Mouse (Mus musculus): ENCODE data around the gene Smg9. TPM values are rescaled to one million over a fixed set of nuclear protein-coding genes. Genes with fewer than 3 reads are reported as not detected.

Gene Smg9
- polyA plus RNA-seq, 1 experiment, result 34.9 TPM

- Histone ChIP-seq H3K4me1 (ENCODE audit: control insufficient read depth, insufficient read depth, low read length) (no peaks in the 10 kb centered on the region), H3K27me3 (replicated peaks; ENCODE audit: control insufficient read depth, insufficient read depth, low read length) (no peaks in the 10 kb centered on the region), H3K36me3 (ENCODE audit: control insufficient read depth, insufficient read depth, low read length) (no peaks in the 10 kb centered on the region), H3K4me3 (ENCODE audit: insufficient read depth, low read depth, low read length) (no peak overlapping the region), H3K27ac (ENCODE audit: insufficient read depth, low read depth, low read length) (no peak overlapping the region)
- 77% methylated on average over 15 of the region's 15 CpGs for WGBS
- no peak for DNase-seq
- no peak for TF ChIP-seq POLR2A (IDR thresholded peaks at IDR 0.05; ENCODE audit: low read depth, low read length)
- TF ChIP-seq CTCF (conservative IDR thresholded peaks at IDR 0.05; ENCODE audit: insufficient read depth, insufficient read length, low read depth, low read length), result no peak
Measured at GRCm38 (mm10) chr7:24423107-24423763, 23.8 kb downstream of the Smg9 start.

- Histone ChIP-seq H3K27ac (ENCODE audit: insufficient read depth, low read depth, low read length) (no peak overlapping the region), H3K27me3 (replicated peaks; ENCODE audit: control insufficient read depth, insufficient read depth, low read length) (no peaks in the 10 kb centered on the region), H3K4me3 (ENCODE audit: insufficient read depth, low read depth, low read length) (no peak overlapping the region), H3K36me3 (ENCODE audit: control insufficient read depth, insufficient read depth, low read length) (no peaks in the 10 kb centered on the region), H3K4me1 (ENCODE audit: control insufficient read depth, insufficient read depth, low read length) (no peaks in the 10 kb centered on the region)
- peak; percentile 40 for DNase-seq
- TF ChIP-seq POLR2A (IDR thresholded peaks at IDR 0.05; ENCODE audit: low read depth, low read length) (no peak), CTCF (conservative IDR thresholded peaks at IDR 0.05; ENCODE audit: insufficient read depth, insufficient read length, low read depth, low read length) (no peak)
- whole genome bisulfite sequencing, result 60% methylated on average over 12 of the region's 12 CpGs
Measured at GRCm38 (mm10) chr7:24423956-24424732, 24.7 kb downstream of the Smg9 start.

DNA sequence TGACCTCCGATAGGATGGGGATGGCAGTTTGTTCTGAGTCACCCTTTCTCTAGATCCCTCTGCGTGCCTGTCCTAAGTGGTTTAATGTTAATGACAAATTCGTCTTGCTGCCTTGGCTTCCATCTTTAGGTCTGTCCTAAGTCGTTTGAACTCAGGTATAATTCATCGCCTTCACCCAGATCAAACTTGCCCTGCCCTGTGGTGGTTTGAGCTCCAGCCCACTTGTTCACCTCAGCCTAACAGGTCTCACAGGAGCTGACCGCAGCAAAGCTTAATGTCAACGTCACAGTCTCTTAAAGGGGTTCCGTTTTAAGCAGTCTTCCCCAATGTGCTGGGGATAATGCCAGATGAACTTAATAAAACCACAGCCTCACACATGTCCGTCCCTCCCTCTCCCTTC lies 26.5 kb downstream of the Smg9 start:
- TF ChIP-seq POLR2A (IDR thresholded peaks at IDR 0.05; ENCODE audit: low read depth, low read length) (no peak), CTCF (conservative IDR thresholded peaks at IDR 0.05; ENCODE audit: insufficient read depth, insufficient read length, low read depth, low read length) (no peak)
- WGBS, result 81% methylated on average over 9 of the region's 9 CpGs
- Histone ChIP-seq H3K4me1 (ENCODE audit: control insufficient read depth, insufficient read depth, low read length) (no peaks in the 10 kb centered on the region), H3K27ac (ENCODE audit: insufficient read depth, low read depth, low read length) (no peak overlapping the region), H3K27me3 (replicated peaks; ENCODE audit: control insufficient read depth, insufficient read depth, low read length) (no peaks in the 10 kb centered on the region), H3K36me3 (ENCODE audit: control insufficient read depth, insufficient read depth, low read length) (no peaks in the 10 kb centered on the region), H3K4me3 (ENCODE audit: insufficient read depth, low read depth, low read length) (no peak overlapping the region)
- DNase-seq, result no peak

DNA sequence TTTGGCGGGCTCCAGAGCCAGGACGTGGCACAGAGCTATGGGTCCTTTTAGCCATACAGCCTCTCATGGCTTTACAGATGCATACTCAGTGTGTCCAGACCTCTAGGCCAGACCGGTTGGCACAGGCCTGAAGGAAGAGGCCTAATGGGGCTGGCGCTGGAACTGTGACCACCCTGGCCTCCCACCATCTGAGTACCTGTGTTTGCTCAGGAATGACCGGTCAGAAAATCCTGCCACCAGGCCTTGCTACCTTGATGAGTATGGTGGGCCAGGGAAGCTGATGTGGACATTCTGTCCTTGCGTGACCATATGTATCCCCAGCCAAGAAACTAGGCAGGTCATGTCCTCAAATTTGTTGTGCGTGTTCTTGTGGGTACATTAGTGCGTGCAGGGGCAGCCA lies 27.7 kb downstream of the Smg9 start:
- H3K27ac ChIP-seq (ENCODE audit: insufficient read depth, low read depth, low read length), result no peak overlapping the region
- no peak for DNase-seq
- 98% methylated on average over 8 of the region's 8 CpGs for WGBS
- no peak for TF ChIP-seq POLR2A (IDR thresholded peaks at IDR 0.05; ENCODE audit: low read depth, low read length)
- no peak for TF ChIP-seq CTCF (conservative IDR thresholded peaks at IDR 0.05; ENCODE audit: insufficient read depth, insufficient read length, low read depth, low read length)
- no peaks in the 10 kb centered on the region for H3K36me3 ChIP-seq (ENCODE audit: control insufficient read depth, insufficient read depth, low read length)
- H3K4me3 ChIP-seq (ENCODE audit: insufficient read depth, low read depth, low read length), result no peak overlapping the region
- H3K4me1 ChIP-seq (ENCODE audit: control insufficient read depth, insufficient read depth, low read length), result no peaks in the 10 kb centered on the region
- no peaks in the 10 kb centered on the region for H3K27me3 ChIP-seq (replicated peaks; ENCODE audit: control insufficient read depth, insufficient read depth, low read length)

DNA sequence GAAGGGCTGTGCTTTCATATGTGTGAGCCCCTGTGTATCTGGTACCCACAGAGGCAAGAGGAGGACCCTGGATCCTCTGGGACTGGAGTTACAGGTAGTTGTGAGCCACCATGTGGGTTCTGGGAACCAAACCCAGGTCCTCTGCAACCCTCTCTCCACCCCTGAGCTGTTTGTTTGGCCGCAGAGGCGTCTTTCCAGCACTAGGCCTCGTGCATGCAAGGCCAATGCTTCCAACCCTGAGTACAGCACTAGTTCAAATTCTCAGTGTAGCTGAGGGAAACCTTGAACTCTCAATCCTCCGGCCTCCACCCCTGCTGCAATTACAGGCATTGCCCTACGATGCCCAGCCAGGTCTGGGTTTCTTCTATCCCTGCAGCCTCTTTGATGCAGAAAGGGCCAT lies 29.3 kb downstream of the Smg9 start:
- no peak overlapping the region for H3K4me3 ChIP-seq (ENCODE audit: insufficient read depth, low read depth, low read length)
- TF ChIP-seq POLR2A (IDR thresholded peaks at IDR 0.05; ENCODE audit: low read depth, low read length) (no peak), CTCF (conservative IDR thresholded peaks at IDR 0.05; ENCODE audit: insufficient read depth, insufficient read length, low read depth, low read length) (no peak)
- no peaks in the 10 kb centered on the region for H3K4me1 ChIP-seq (ENCODE audit: control insufficient read depth, insufficient read depth, low read length)
- 92% methylated on average over 5 of the region's 5 CpGs for WGBS
- no peaks in the 10 kb centered on the region for H3K27me3 ChIP-seq (replicated peaks; ENCODE audit: control insufficient read depth, insufficient read depth, low read length)
- no peak overlapping the region for H3K27ac ChIP-seq (ENCODE audit: insufficient read depth, low read depth, low read length)
- DNase-seq, result no peak
- no peaks in the 10 kb centered on the region for H3K36me3 ChIP-seq (ENCODE audit: control insufficient read depth, insufficient read depth, low read length)

DNA sequence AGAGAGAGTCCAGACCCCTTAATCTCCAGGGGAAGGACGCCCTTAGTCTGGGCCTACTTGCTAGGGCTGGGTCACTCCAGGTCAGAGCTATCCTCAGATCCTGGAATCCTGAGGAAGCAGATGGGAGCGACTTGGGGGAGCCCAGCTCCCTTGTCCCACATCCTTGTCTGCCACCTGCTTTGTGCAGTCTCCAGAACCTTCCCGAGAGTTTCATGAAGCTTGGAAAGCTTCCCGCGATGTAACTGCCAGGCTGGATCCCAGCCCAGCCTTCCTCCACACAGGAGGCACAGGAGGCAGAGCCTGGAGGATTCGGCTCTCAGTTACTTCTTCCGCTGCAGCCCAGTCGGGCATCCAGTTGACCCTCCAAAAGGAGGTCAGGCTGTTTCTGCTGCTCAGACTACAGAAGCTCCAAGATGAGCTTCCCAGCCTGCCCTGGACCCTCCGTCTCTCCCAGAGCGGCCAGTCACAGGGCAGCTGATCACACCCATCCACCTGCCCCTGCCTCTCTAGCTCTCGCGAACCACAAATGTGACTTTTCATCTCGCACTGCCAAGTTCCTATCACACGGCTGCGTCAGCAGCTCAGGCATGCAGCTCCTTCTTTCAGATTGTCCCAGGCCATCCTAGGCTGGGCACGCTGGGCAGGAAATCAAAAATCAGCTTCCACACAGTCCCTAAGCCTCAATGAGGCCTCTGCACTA lies 30.1 kb downstream of the Smg9 start:
- no peaks in the 10 kb centered on the region for H3K36me3 ChIP-seq (ENCODE audit: control insufficient read depth, insufficient read depth, low read length)
- WGBS, result 41% methylated on average over 16 of the region's 16 CpGs
- TF ChIP-seq CTCF (conservative IDR thresholded peaks at IDR 0.05; ENCODE audit: insufficient read depth, insufficient read length, low read depth, low read length) (no peak), POLR2A (IDR thresholded peaks at IDR 0.05; ENCODE audit: low read depth, low read length) (no peak)
- no peak overlapping the region for H3K4me3 ChIP-seq (ENCODE audit: insufficient read depth, low read depth, low read length)
- no peaks in the 10 kb centered on the region for H3K27me3 ChIP-seq (replicated peaks; ENCODE audit: control insufficient read depth, insufficient read depth, low read length)
- no peak overlapping the region for H3K27ac ChIP-seq (ENCODE audit: insufficient read depth, low read depth, low read length)
- H3K4me1 ChIP-seq (ENCODE audit: control insufficient read depth, insufficient read depth, low read length), result no peaks in the 10 kb centered on the region
- peak; percentile 22 for DNase-seq
